Mouse (Mus musculus) left cerebral cortex, adult 6 months (tissue): Measurements from ENCODE around the gene Rpusd3. TPM values are rescaled to one million over a fixed set of nuclear protein-coding genes. Genes with fewer than 3 reads are reported as not detected.

Source experiments
- long read RNA-seq, 2 experiments: library from polyadenylated mRNA; unstranded; transcript quantifications; one replicate each; pipeline ENCODE4 v2.0.0; 2019 to 2020
- polyA plus RNA-seq: library from polyadenylated mRNA; unstranded; fragments of <200 nt; fragmentation: Nextera tagmentation; gene quantifications from 2 replicates; pipeline ENCODE4 v1.2.3, GENCODE M21; 2021

The Rpusd3 gene
- 16.2 and 16.3 TPM in 2 replicates for polyA plus RNA-seq
- long read RNA-seq, experiment 1, transcript Rpusd3-202 (9 exons, 1,269 nt): major isoform, 19 of 45 reads
- long read RNA-seq, experiment 1, partial matches to known transcripts: 4 of 45 reads
- long read RNA-seq, experiment 1, other reads (novel, unspliced or antisense): 16 of 45 reads
- long read RNA-seq, experiment 2, transcript Rpusd3-202 (9 exons, 1,269 nt): major isoform, 15 of 21 reads
- long read RNA-seq, experiment 2, partial matches to known transcripts: 1 of 21 reads
- long read RNA-seq, experiment 2, other reads (novel, unspliced or antisense): 2 of 21 reads

GRCm38 (mm10) chr6:113419199-113419587 is at the start of gene Rpusd3:
TSS of gene Rpusd3 (minus strand) at chr6:113419340.

GRCm38 (mm10) chr6:113457952-113458534 is 38.9 kb upstream of the Rpusd3 start, which contains the start of gene Il17re:
TSS of gene Il17re (plus strand) at chr6:113458484.

GRCm38 (mm10) chr6:113442442-113443090 is 23.4 kb upstream of the Rpusd3 start, which contains the start of gene Jagn1:
TSS of gene Jagn1 (plus strand) at chr6:113442569.

GRCm38 (mm10) chr6:113435664-113436205 is 16.6 kb upstream of the Rpusd3 start, which contains the start of gene Cidec:
TSS of gene Cidec (minus strand) at chr6:113435760.

GRCm38 (mm10) chr6:113388960-113389359 is 30.2 kb downstream of the Rpusd3 start, which contains the start of gene Ttll3:
TSS of gene Ttll3 (plus strand) at chr6:113389260.

GRCm38 (mm10) chr6:113377496-113378385 is 41.4 kb downstream of the Rpusd3 start, which contains the start of the genes Tada3 and Arpc4:
TSS of gene Tada3 (minus strand) at chr6:113377883.
TSS of gene Arpc4 (plus strand) at chr6:113378115.

Other genes starting within 250 kb of the Rpusd3 start
- 11.3 and 16.3 TPM in 2 replicates for gene Lhfpl4, start 224.0 kb downstream of the Rpusd3 start, polyA plus RNA-seq
- 12.2 and 14.7 TPM in 2 replicates for gene Mtmr14, start 181.5 kb downstream of the Rpusd3 start, polyA plus RNA-seq
- gene Cpne9, start 137.0 kb downstream of the Rpusd3 start, polyA plus RNA-seq: 45.4 and 61.0 TPM in 2 replicates
- 3.6 and 9.5 TPM in 2 replicates for gene Brpf1, start 112.2 kb downstream of the Rpusd3 start, polyA plus RNA-seq
- gene Ogg1, start 92.4 kb downstream of the Rpusd3 start, polyA plus RNA-seq: 2.1 and 4.3 TPM in 2 replicates
- 117 and 124 TPM in 2 replicates for gene Camk1, start 75.4 kb downstream of the Rpusd3 start, polyA plus RNA-seq
- 16.2 and 28.5 TPM in 2 replicates for gene Tada3, start 41.5 kb downstream of the Rpusd3 start, polyA plus RNA-seq
- 287 and 388 TPM in 2 replicates for gene Arpc4, start 41.2 kb downstream of the Rpusd3 start, polyA plus RNA-seq
- 3.0 and 3.4 TPM in 2 replicates for gene Ttll3, start 30.1 kb downstream of the Rpusd3 start, polyA plus RNA-seq
- not detected in 2 replicates for gene Cidec, start 16.4 kb upstream of the Rpusd3 start, polyA plus RNA-seq
- gene Jagn1, start 23.2 kb upstream of the Rpusd3 start, polyA plus RNA-seq: 76.8 and 86.7 TPM in 2 replicates
- 0.17 and 0.43 TPM in 2 replicates for gene Il17re, start 39.1 kb upstream of the Rpusd3 start, polyA plus RNA-seq
- gene Il17rc, start 52.1 kb upstream of the Rpusd3 start, polyA plus RNA-seq: 5.2 and 6.6 TPM in 2 replicates
- 78.3 and 85.0 TPM in 2 replicates for gene Creld1, start 64.0 kb upstream of the Rpusd3 start, polyA plus RNA-seq
- gene Prrt3, start 82.6 kb upstream of the Rpusd3 start, polyA plus RNA-seq: 18.0 and 26.8 TPM in 2 replicates
- gene Emc3, start 112.3 kb upstream of the Rpusd3 start, polyA plus RNA-seq: 84.7 and 101 TPM in 2 replicates
- 3.6 and 4.7 TPM in 2 replicates for gene Fancd2, start 112.3 kb upstream of the Rpusd3 start, polyA plus RNA-seq
- 0.27 and 0.33 TPM in 2 replicates for gene Fancd2os, start 181.4 kb upstream of the Rpusd3 start, polyA plus RNA-seq
- gene Brk1, start 185.4 kb upstream of the Rpusd3 start, polyA plus RNA-seq: 287 and 297 TPM in 2 replicates
- gene Vhl, start 204.6 kb upstream of the Rpusd3 start, polyA plus RNA-seq: 37.1 and 39.1 TPM in 2 replicates
- gene Irak2, start 219.1 kb upstream of the Rpusd3 start, polyA plus RNA-seq: 8.5 and 16.6 TPM in 2 replicates